Mouse (Mus musculus): ENCODE measurements around the gene Pten. TPM values are rescaled to one million over a fixed set of nuclear protein-coding genes. Genes with fewer than 3 reads are reported as not detected.

The Pten gene
- polyA plus RNA-seq, 1 experiment from 2014 or later = 14.3 TPM

DNA sequence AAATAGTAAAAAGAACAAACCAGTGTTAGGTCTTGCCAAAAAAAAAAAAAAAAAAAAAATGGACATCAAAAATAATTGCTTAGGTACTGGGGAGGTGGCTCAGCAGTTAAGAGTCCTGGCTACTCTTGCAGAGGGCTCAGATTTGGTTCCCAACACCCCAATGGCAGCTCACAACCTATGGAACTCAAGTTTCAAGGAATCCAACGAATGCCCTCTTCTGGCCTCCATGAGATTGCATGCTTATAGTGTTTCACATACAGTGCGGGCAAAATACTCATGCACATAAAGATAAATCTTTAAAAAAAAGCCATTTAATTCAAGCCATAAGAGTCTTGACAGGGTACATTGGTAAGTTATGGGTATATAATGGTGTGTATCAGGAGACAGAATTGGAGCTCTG is 72.6 kb downstream of the Pten start:
- H3K9ac ChIP-seq = no peak overlapping the region
- no peak for ATAC-seq (ENCODE audit: low FRiP score)
- H3K36me3 ChIP-seq (replicated peaks) = 0 out of 2 replicates have a peak, but pooled peaks cover 4% of the 10 kb centered on the region
- WGBS = 92% methylated on average over 2 of the region's 2 CpGs
- no peak overlapping the region for H3K27ac ChIP-seq
- H3K9me3 ChIP-seq = no peaks in the 10 kb centered on the region
- no peaks in the 10 kb centered on the region for H3K27me3 ChIP-seq
- no peak overlapping the region for H3K4me3 ChIP-seq (replicated peaks)
- no peaks in the 10 kb centered on the region for H3K4me1 ChIP-seq
- H3K4me2 ChIP-seq = no peak overlapping the region

DNA sequence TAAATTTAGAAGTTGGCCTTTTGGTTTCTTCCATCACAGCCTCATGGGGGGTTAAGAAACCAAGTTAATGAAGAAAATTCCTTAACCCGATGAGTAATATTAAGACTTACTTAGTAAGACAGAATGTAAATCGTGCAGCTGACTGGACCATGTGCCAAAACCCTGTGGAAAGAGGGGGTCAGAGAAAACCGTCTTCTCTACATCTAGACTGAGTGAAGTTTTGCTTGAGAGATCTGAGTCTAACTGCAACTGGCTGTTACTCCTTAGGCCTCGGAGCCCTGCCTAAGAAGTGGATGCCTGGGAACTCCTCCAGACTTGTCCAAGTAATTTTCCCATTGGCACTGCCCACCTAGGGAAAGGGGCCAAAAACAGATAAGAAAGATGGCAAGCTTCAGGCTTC is 74.0 kb downstream of the Pten start:
- no peak for ATAC-seq (ENCODE audit: low FRiP score)
- H3K9me3 ChIP-seq = no peaks in the 10 kb centered on the region
- no peak overlapping the region for H3K4me3 ChIP-seq (replicated peaks)
- no peaks in the 10 kb centered on the region for H3K4me1 ChIP-seq
- no peak overlapping the region for H3K27ac ChIP-seq
- WGBS = 91% methylated on average over 4 of the region's 4 CpGs
- H3K36me3 ChIP-seq (replicated peaks) = 0 out of 2 replicates have a peak, but pooled peaks cover 4% of the 10 kb centered on the region
- no peak overlapping the region for H3K4me2 ChIP-seq
- no peaks in the 10 kb centered on the region for H3K27me3 ChIP-seq
- H3K9ac ChIP-seq = no peak overlapping the region

DNA sequence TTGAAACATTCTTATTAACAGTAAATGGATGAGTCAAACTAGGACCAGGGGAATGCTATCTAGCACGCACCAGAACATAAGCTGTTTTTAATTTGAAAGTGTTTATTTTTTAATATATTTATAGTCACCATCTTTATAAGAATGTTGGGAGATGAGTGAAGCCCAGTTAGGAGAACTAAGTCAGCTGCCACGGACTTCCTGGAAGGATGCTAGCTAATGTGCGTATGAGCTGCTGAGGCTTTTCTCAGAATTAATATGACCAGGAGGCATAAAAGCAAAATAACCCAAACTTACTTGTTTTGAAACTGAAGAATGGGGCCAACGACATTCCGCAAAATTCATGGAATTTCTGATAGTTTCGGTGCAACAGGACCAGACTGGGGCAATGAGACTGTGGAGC is 83.2 kb downstream of the Pten start:
- Histone ChIP-seq H3K4me2 (no peak overlapping the region), H3K4me3 (replicated peaks) (no peak overlapping the region), H3K27ac (no peak overlapping the region), H3K9ac (no peak overlapping the region), H3K9me3 (0 out of 2 replicates have a peak, but pooled peaks cover 3% of the 10 kb centered on the region), H3K4me1 (no peaks in the 10 kb centered on the region), H3K36me3 (replicated peaks) (no peaks in the 10 kb centered on the region), H3K27me3 (no peaks in the 10 kb centered on the region)
- no peak for ATAC-seq (ENCODE audit: low FRiP score)
- WGBS = 92% methylated on average over 6 of the region's 6 CpGs

- no peak overlapping the region for H3K9ac ChIP-seq
- H3K27ac ChIP-seq = no peak overlapping the region
- H3K4me2 ChIP-seq = no peak overlapping the region
- H3K9me3 ChIP-seq = no peaks in the 10 kb centered on the region
- no peak for ATAC-seq (ENCODE audit: low FRiP score)
- no peak overlapping the region for H3K4me3 ChIP-seq (replicated peaks)
- 70% methylated on average over 5 of the region's 5 CpGs for WGBS
- H3K36me3 ChIP-seq (replicated peaks) = no peaks in the 10 kb centered on the region
- H3K27me3 ChIP-seq = no peaks in the 10 kb centered on the region
- H3K4me1 ChIP-seq = no peaks in the 10 kb centered on the region
Measured at GRCm38 (mm10) chr19:32844486-32844885, 87.2 kb downstream of the Pten start.

DNA sequence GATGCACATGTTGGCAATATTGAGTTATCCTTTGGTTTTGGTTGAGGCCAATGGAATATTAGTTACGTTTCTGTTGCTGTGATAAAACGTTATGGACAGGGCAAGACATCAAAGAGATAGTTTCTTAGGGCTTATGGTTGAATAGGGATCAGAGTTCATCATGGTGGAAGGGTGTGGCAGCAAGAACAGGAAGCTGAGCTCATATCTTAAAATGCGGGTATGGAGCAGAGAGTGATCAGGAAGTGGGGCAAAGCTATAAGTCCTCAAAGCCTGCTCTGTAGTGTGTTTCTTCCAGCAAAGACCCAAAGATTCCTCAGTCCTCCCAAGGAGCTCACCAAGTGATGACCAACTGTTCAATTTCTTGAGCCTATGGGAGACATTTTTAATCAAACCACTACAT is 90.7 kb downstream of the Pten start:
- no peaks in the 10 kb centered on the region for H3K4me1 ChIP-seq
- no peak overlapping the region for H3K4me2 ChIP-seq
- H3K36me3 ChIP-seq (replicated peaks) = no peaks in the 10 kb centered on the region
- no peak overlapping the region for H3K27ac ChIP-seq
- 91% methylated on average over 3 of the region's 3 CpGs for WGBS
- no peaks in the 10 kb centered on the region for H3K27me3 ChIP-seq
- H3K9me3 ChIP-seq = no peaks in the 10 kb centered on the region
- H3K4me3 ChIP-seq (replicated peaks) = no peak overlapping the region
- no peak for ATAC-seq (ENCODE audit: low FRiP score)
- H3K9ac ChIP-seq = no peak overlapping the region

DNA sequence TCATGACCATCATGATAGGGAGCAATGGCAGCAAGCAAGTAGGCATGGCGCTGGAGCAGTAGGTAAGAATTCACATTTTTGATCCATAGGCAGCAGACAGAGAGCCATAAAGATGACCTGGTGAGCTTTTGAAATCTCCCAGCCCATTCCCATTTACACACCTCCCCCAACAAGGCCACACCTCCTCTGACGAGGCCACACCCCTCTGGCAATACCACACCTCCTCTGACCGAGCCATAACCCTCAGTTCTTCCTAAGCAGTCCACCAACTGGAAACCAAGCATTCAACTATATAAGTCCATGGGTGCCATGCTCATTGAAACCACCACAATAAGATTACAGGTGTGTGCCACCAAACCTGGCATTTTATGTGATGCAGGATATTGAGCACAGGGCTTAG is 95.0 kb downstream of the Pten start:
- Histone ChIP-seq H3K4me2 (no peak overlapping the region), H3K36me3 (replicated peaks) (no peaks in the 10 kb centered on the region), H3K4me3 (replicated peaks) (no peak overlapping the region), H3K9me3 (no peaks in the 10 kb centered on the region), H3K9ac (no peak overlapping the region), H3K4me1 (no peaks in the 10 kb centered on the region), H3K27ac (no peak overlapping the region), H3K27me3 (no peaks in the 10 kb centered on the region)
- no peak for ATAC-seq (ENCODE audit: low FRiP score)
- 79% methylated on average over 3 of the region's 3 CpGs for WGBS

GRCm38 (mm10) chr19:32861675-32862575 is 104.6 kb downstream of the Pten start:
- Histone ChIP-seq H3K4me2 (no peak overlapping the region), H3K27ac (no peak overlapping the region), H3K4me1 (peaks cover 5% of the 10 kb centered on the region), H3K9me3 (no peaks in the 10 kb centered on the region), H3K36me3 (replicated peaks) (no peaks in the 10 kb centered on the region), H3K4me3 (replicated peaks) (no peak overlapping the region), H3K27me3 (0 out of 2 replicates have a peak, but pooled peaks cover 3% of the 10 kb centered on the region), H3K9ac (no peak overlapping the region)
- whole genome bisulfite sequencing = 76% methylated on average over 12 of the region's 12 CpGs
- ATAC-seq (ENCODE audit: low FRiP score) = no peak

GRCm38 (mm10) chr19:32866765-32867164 is 109.5 kb downstream of the Pten start:
- Histone ChIP-seq H3K4me2 (peak overlapping the region; percentile 61), H3K36me3 (replicated peaks) (no peaks in the 10 kb centered on the region), H3K9ac (no peak overlapping the region), H3K9me3 (no peaks in the 10 kb centered on the region), H3K27me3 (peaks cover 8% of the 10 kb centered on the region; the same call in 1 of the 2 replicates), H3K27ac (no peak overlapping the region), H3K4me1 (peaks cover 13% of the 10 kb centered on the region), H3K4me3 (replicated peaks) (peak overlapping the region; percentile 29)
- peak; percentile 36; the same call in 1 of the 2 replicates for ATAC-seq (ENCODE audit: low FRiP score)
- 2% methylated on average over 13 of the region's 13 CpGs for WGBS

- Histone ChIP-seq H3K36me3 (replicated peaks) (no peaks in the 10 kb centered on the region), H3K4me1 (peaks cover 13% of the 10 kb centered on the region), H3K27me3 (peaks cover 8% of the 10 kb centered on the region; the same call in 1 of the 2 replicates), H3K9ac (no peak overlapping the region), H3K4me2 (peak overlapping the region; percentile 61), H3K9me3 (no peaks in the 10 kb centered on the region), H3K27ac (no peak overlapping the region), H3K4me3 (replicated peaks) (peak overlapping the region; percentile 29)
- WGBS = 2% methylated on average over 18 of the region's 18 CpGs
- no peak for ATAC-seq (ENCODE audit: low FRiP score)
Measured at GRCm38 (mm10) chr19:32867181-32867897, 110.0 kb downstream of the Pten start.

DNA sequence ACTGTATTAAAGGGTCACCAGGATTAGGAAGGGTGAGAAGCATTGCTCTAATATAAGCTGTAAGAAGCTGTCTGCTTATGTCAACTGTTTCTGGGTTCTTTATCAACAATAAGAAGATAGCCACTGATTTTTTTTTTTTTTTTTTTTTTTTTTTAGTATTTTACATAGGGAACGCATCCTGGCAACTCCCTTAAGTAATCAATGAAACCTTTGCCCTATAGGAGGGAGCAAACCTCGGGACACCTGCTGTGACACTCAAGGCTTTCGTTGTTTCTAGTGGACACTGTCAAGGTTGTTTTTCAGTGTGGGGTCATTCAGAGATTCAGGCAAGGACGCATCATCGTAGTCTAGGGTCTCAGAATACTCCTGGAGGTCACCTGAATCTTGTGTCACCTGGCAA is 111.3 kb downstream of the Pten start:
- no peak overlapping the region for H3K4me2 ChIP-seq
- 41% methylated on average over 5 of the region's 5 CpGs for WGBS
- H3K27ac ChIP-seq = no peak overlapping the region
- no peak overlapping the region for H3K4me3 ChIP-seq (replicated peaks)
- H3K27me3 ChIP-seq = peaks cover 8% of the 10 kb centered on the region; the same call in 1 of the 2 replicates
- H3K9me3 ChIP-seq = no peaks in the 10 kb centered on the region
- H3K4me1 ChIP-seq = peaks cover 13% of the 10 kb centered on the region
- H3K36me3 ChIP-seq (replicated peaks) = no peaks in the 10 kb centered on the region
- no peak overlapping the region for H3K9ac ChIP-seq
- ATAC-seq (ENCODE audit: low FRiP score) = no peak

DNA sequence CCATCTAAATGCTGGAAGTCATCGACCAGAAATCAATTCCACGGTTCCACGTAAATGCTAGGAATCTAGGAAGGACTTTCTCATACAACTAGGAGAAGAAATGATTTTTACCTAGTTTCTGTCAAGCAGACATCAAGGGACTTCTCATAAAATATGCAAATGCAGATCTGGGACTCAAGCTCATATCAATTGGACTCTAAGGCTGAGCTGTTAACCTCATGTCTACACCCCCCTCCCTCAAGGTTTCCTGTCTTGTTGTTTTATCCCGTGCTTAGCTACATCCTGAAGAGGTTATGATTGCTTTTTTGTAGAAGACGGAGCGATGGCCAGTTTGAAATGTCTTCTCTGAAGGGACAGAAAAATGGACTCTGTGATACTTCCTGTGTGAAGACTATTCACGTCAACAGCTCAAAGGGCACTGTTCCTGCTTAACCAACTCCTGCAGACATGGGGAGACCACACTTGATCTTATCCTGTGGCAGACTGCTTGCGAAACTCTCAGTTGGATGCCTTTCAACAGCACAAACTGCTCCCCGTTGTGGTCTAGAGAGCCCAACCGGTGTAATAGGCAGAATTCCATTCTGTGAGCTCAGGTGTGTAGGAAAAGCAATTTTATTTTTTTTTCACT is 111.9 kb downstream of the Pten start:
- Histone ChIP-seq H3K9ac (no peak overlapping the region), H3K4me2 (no peak overlapping the region), H3K27ac (no peak overlapping the region), H3K36me3 (replicated peaks) (no peaks in the 10 kb centered on the region), H3K4me1 (peaks cover 17% of the 10 kb centered on the region), H3K27me3 (peaks cover 8% of the 10 kb centered on the region; the same call in 1 of the 2 replicates), H3K4me3 (replicated peaks) (no peak overlapping the region), H3K9me3 (no peaks in the 10 kb centered on the region)
- no peak for ATAC-seq (ENCODE audit: low FRiP score)
- 38% methylated on average over 10 of the region's 10 CpGs for WGBS

DNA sequence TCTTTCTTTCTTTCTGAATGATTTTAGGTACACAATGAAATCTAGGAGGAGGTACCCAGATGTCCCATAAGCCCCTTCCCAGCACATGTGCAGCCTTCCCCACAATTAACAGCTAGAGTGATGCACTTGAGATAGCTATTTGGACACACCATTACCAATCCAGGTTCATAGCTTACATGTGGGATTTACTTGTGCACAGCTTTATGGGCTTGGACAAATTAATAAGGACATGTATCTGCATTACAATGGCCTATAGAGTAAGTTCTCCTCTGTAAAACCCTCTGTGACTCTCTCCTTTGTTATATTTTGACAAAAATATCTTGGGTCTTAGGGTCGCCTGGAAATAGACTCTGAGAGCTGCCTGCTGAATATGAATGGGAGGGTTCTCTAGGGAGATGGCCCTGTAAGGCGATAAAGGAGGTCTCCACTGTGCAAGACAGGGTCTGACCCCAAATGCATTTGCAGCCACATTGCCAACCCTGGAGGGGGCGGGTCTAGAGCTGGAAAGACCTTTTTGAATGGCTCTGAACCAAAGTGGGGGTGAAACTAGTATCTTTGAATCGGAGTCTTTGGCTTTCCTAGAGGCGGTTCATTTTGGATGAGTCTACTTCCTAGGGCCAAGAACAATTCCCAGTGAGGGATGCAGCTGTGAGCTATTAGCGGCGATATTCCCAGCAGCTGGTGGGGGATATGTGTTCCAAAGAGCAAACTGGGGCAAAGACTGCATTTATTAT is 116.8 kb downstream of the Pten start:
- no peak overlapping the region for H3K4me2 ChIP-seq
- H3K9me3 ChIP-seq = no peaks in the 10 kb centered on the region
- no peak overlapping the region for H3K9ac ChIP-seq
- H3K36me3 ChIP-seq (replicated peaks) = no peaks in the 10 kb centered on the region
- H3K27me3 ChIP-seq = no peaks in the 10 kb centered on the region
- H3K4me1 ChIP-seq = peaks cover 11% of the 10 kb centered on the region
- ATAC-seq (ENCODE audit: low FRiP score) = no peak
- 29% methylated on average over 7 of the region's 7 CpGs for WGBS
- H3K4me3 ChIP-seq (replicated peaks) = no peak overlapping the region
- H3K27ac ChIP-seq = no peak overlapping the region

Measured in forebrain, embryonic 12.5 days (tissue).